Mouse (Mus musculus) spleen, adult 12 weeks (tissue): Measurements from ENCODE around the gene March5.
A peak's percentile ranks its signal among the peaks of the same experiment; 100 is the strongest.

Source experiments
- DNase-seq: peaks from one replicate; pipeline ENCODE4 v3.0.0; 2022; ENCODE audit warnings: low spot score

The March5 gene

GRCm38 (mm10) chr19:37263943-37264897 lies 56.9 kb downstream of the March5 start:
- no peak for DNase-seq

GRCm38 (mm10) chr19:37265333-37266103 lies 58.2 kb downstream of the March5 start:
- peak; percentile 67 for DNase-seq

- DNase-seq, result no peak
Observed at GRCm38 (mm10) chr19:37269106-37269505, 61.8 kb downstream of the March5 start.
